Mouse (Mus musculus): Measurements from ENCODE around the gene Fgfbp1.

GRCm38 (mm10) chr5:43970532-43970931 is 11.0 kb downstream of the Fgfbp1 start:
- TF ChIP-seq CTCF (IDR thresholded peaks at IDR 0.05; ENCODE audit: borderline replicate concordance, extremely low read depth, insufficient read depth, insufficient read length) (no peak), POLR2A (IDR thresholded peaks at IDR 0.05; ENCODE audit: borderline replicate concordance, extremely low read depth, insufficient read depth, insufficient read length, poor library complexity, severe bottlenecking) (no peak)

Data from brain, embryonic 14.5 days (tissue).